Mouse (Mus musculus): ENCODE results near the gene Olfr203.

DNA sequence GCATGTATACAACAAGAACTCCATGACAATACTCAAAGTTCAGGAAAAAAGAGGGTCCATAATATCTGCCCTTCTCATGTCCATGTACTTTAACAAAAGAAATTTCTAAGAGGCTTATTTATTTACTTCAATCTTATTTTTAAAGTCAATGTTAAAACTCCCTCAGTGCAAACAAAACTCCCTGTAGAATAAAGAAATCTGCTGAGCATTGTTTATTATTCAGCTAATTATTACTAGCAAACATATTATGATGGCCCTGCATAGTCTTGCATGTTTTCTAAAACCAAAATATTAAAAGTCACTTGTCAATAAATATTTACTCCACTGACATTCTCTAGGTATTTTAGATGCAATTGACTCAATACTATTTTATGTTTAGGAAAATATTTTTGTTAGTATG lies 32.4 kb downstream of the Olfr203 start, which contains the start of gene Olfr205:
- TF ChIP-seq MYC (IDR thresholded peaks at IDR 0.05; ENCODE audit: low read depth, low read length) (no peak), CTCF (IDR thresholded peaks at IDR 0.05 in 2 of 3, conservative IDR thresholded peaks at IDR 0.05 in 1 of 3; ENCODE audit: control insufficient read depth in 1 of 3, insufficient read depth in 1 of 3, low read depth in 2 of 3, low read length in 3 of 3, poor library complexity in 1 of 3, severe bottlenecking in 1 of 3) (no peak), SMC3 (IDR thresholded peaks at IDR 0.05; ENCODE audit: low read depth, low read length) (no peak), USF1 (IDR thresholded peaks at IDR 0.05; ENCODE audit: low read depth, low read length) (no peak), HCFC1 (IDR thresholded peaks at IDR 0.05; ENCODE audit: low read depth, low read length) (no peak), JUND (IDR thresholded peaks at IDR 0.05; ENCODE audit: low read depth, low read length) (no peak)

All from MEL (cell line).